Mouse (Mus musculus): ENCODE results near the gene Atmin. TPM values are rescaled to one million over a fixed set of nuclear protein-coding genes. Genes with fewer than 3 reads are reported as not detected.
A peak's percentile ranks its signal among the peaks of the same experiment; 100 is the strongest.

The Atmin gene
- polyA plus RNA-seq, 1 experiment from 2014 or later = 3.6 TPM

- no peak for ATAC-seq (ENCODE audit: insufficient read depth)
- Histone ChIP-seq H3K9ac (no peak overlapping the region), H3K27me3 (peaks cover 6% of the 10 kb centered on the region), H3K36me3 (replicated peaks) (peaks cover 18% of the 10 kb centered on the region; the same call in 1 of the 2 replicates), H3K4me2 (peak overlapping the region; percentile 92), H3K4me3 (replicated peaks) (no peak overlapping the region), H3K4me1 (replicated peaks) (peaks cover 29% of the 10 kb centered on the region), H3K9me3 (replicated peaks) (no peaks in the 10 kb centered on the region), H3K27ac (replicated peaks) (0 out of 2 replicates have a peak overlapping the region, but pooled peaks have one; percentile 25)
- 76% methylated on average over 8 of the region's 8 CpGs for WGBS (ENCODE audit: insufficient replicate concordance)
Measured at GRCm38 (mm10) chr8:116991241-116991640, 48.0 kb downstream of the Atmin start.

- 8% methylated on average over 23 of the region's 23 CpGs for WGBS (ENCODE audit: insufficient replicate concordance)
- H3K4me3 ChIP-seq (replicated peaks) = peak overlapping the region; percentile 66
- no peak for ATAC-seq (ENCODE audit: insufficient read depth)
- peaks cover 29% of the 10 kb centered on the region for H3K4me1 ChIP-seq (replicated peaks)
- peak overlapping the region; percentile 49 for H3K9ac ChIP-seq
- H3K9me3 ChIP-seq (replicated peaks) = no peaks in the 10 kb centered on the region
- H3K27ac ChIP-seq (replicated peaks) = peak overlapping the region; percentile 55
- H3K4me2 ChIP-seq = peak overlapping the region; percentile 92
- peaks cover 6% of the 10 kb centered on the region for H3K27me3 ChIP-seq
- H3K36me3 ChIP-seq (replicated peaks) = 0 out of 2 replicates have a peak, but pooled peaks cover 9% of the 10 kb centered on the region
Measured at GRCm38 (mm10) chr8:116992176-116992971, 49.2 kb downstream of the Atmin start.

- H3K9ac ChIP-seq = peak within 1 kb of the TSS; percentile 49
- peak; percentile 99 for ATAC-seq (ENCODE audit: insufficient read depth)
- H3K4me3 ChIP-seq (replicated peaks) = peak within 1 kb of the TSS; percentile 66
- peak within 1 kb of the TSS; percentile 55 for H3K27ac ChIP-seq (replicated peaks)
- H3K27me3 ChIP-seq = peaks cover 9% of the 10 kb centered on the region
- H3K36me3 ChIP-seq (replicated peaks) = 0 out of 2 replicates have a peak, but pooled peaks cover 1% of the 10 kb centered on the region
- WGBS (ENCODE audit: insufficient replicate concordance) = under 1% methylated on average over 56 of the region's 56 CpGs
- H3K4me2 ChIP-seq = peak within 1 kb of the TSS; percentile 92
- H3K9me3 ChIP-seq (replicated peaks) = no peaks in the 10 kb centered on the region
- peaks cover 29% of the 10 kb centered on the region for H3K4me1 ChIP-seq (replicated peaks)
Measured at GRCm38 (mm10) chr8:116993095-116993867, 50.1 kb downstream of the Atmin start, which contains the start of gene Gcsh. Gene Gcsh (minus strand): TSS chr8:116993537.

DNA sequence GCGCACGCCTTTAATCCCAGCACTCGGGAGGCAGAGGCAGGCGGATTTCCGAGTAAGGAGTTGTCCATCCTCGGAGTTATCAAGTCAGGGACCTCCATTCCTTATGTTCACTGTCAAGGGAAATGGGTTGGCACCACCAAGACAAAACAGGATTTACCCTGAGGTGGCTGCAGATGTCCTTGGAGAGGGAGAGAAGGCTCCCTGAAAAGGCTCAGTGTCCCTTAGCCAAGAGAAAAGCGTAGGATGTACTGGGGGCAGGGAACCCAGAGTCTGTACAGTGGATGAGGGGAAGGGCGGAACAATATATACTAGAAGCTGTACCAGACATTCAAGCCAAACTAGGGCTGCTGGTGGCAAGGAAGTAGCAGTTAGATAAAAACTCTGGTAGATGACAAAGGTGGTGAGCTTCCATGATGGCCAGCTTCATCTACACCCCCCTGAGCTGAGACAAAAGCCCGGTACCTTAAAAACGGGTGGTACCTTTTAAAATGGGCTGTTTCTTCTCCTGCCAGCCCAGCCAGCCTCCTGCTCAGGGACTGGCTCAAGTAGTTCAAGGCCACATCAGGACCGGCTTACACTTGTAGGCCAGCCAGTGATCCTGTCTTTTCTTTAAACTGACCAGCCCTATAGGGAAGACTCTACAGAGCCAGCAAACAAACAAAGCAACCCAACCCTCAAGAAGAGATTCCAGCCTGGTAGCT lies 51.0 kb downstream of the Atmin start:
- no peak overlapping the region for H3K27ac ChIP-seq (replicated peaks)
- no peaks in the 10 kb centered on the region for H3K9me3 ChIP-seq (replicated peaks)
- H3K27me3 ChIP-seq = peaks cover 13% of the 10 kb centered on the region
- H3K4me2 ChIP-seq = peak overlapping the region; percentile 92
- no peak for ATAC-seq (ENCODE audit: insufficient read depth)
- WGBS (ENCODE audit: insufficient replicate concordance) = 48% methylated on average over 11 of the region's 11 CpGs
- peaks cover 29% of the 10 kb centered on the region for H3K4me1 ChIP-seq (replicated peaks)
- H3K4me3 ChIP-seq (replicated peaks) = peak overlapping the region; percentile 66
- H3K36me3 ChIP-seq (replicated peaks) = no peaks in the 10 kb centered on the region
- H3K9ac ChIP-seq = no peak overlapping the region

Other genes with a start within 250 kb of the Atmin start
- 1.7 and 2.4 TPM in 2 replicates for gene Cdyl2, start 210.4 kb upstream of the Atmin start, polyA plus RNA-seq (2015; fragmentation: Nextera tagmentation; extraction: Ambion mirVana)
- 50.8 and 56.7 TPM in 2 replicates for gene Cmc2, start 21.9 kb upstream of the Atmin start, polyA plus RNA-seq (2015; fragmentation: Nextera tagmentation; extraction: Ambion mirVana)
- gene Cenpn, start 21.7 kb upstream of the Atmin start, polyA plus RNA-seq (2015; fragmentation: Nextera tagmentation; extraction: Ambion mirVana) = 24.8 and 24.9 TPM in 2 replicates
- gene 1700030J22Rik, start 35.6 kb downstream of the Atmin start, polyA plus RNA-seq (2015; fragmentation: Nextera tagmentation; extraction: Ambion mirVana) = 0.48 and 0.51 TPM in 2 replicates
- gene Gcsh, start 50.1 kb downstream of the Atmin start, polyA plus RNA-seq (2015; fragmentation: Nextera tagmentation; extraction: Ambion mirVana) = 85.5 and 94.5 TPM in 2 replicates
- gene Pkd1l2, start 139.1 kb downstream of the Atmin start, polyA plus RNA-seq (2015; fragmentation: Nextera tagmentation; extraction: Ambion mirVana) = not detected in 2 replicates
- 6.0 and 6.2 TPM in 2 replicates for gene Bco1, start 152.5 kb downstream of the Atmin start, polyA plus RNA-seq (2015; fragmentation: Nextera tagmentation; extraction: Ambion mirVana)
- 0.79 and 0.98 TPM in 2 replicates for gene Gan, start 214.7 kb downstream of the Atmin start, polyA plus RNA-seq (2015; fragmentation: Nextera tagmentation; extraction: Ambion mirVana)